Comparison of ENCODE assay signal across 16 mouse cellular contexts in the genomic region with DNA sequence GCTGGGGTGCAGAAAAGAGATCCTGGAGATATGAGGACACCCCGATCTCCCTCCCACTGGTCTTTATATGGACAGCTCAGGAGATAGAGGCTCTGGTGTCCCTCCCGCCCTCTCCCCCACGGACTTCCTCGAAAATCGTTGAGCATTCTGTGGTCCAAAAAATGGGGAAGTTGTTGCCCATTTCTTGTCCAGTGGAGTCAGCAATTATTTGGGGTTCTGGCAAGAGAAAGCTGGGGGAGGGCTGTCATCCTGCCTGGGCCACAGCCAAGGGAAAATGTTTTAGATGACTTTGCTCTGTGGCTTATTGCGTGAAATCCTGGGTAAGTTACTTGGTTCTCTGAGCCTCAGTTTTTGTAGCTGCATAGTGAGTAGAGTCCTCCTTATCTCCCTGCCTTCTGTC. TPM values are rescaled to one million over a fixed set of nuclear protein-coding genes. Genes with fewer than 3 reads are reported as not detected.
DNase-seq lines count a peak whose midpoint lies in the region; ATAC-seq lines count a peak whose summit lies in the region.
"Had no signal": no experiment of that assay in that cellular context is flagged by ENCODE, and none has a peak within 500 bp of the region (broad histone marks: within the 10 kb centered on the region; RNA-seq: fewer than 3 reads in every experiment).

A gene (minus strand): TSS at position 44 of the 400 bp plus-strand sequence.

- no peak within 1 kb of the TSS for H3K4me3 ChIP-seq in heart, embryonic 12.5 days
- H3K4me3 ChIP-seq: heart, adult 2 months; layer of hippocampus, adult 2 months had no signal

- H3K9ac ChIP-seq in heart, embryonic 12.5 days = no peak within 1 kb of the TSS

- H3K4me2 ChIP-seq in heart, embryonic 12.5 days = no peak within 1 kb of the TSS

- H3K27ac ChIP-seq in heart, embryonic 12.5 days (ENCODE audit: poor library complexity, severe bottlenecking) = no peak within 1 kb of the TSS
- H3K27ac ChIP-seq: heart, adult 2 months; layer of hippocampus, adult 2 months had no signal

- DNase-seq in heart, adult 8-10 months (ENCODE audit: low spot score) = peak; percentile 49
- peak; percentile 4 to 26 for DNase-seq in spleen, postnatal 36 days (ENCODE audit: low spot score in 2 of 2)
- DNase-seq in spleen, postnatal 4 days (ENCODE audit: low spot score in 2 of 2) = no peak
- peak; percentile 27 to 45 for DNase-seq in monocyte, adult 2 months (ENCODE audit: low read depth in 1 of 2, low spot score in 2 of 2)
- DNase-seq in retina, embryonic 14.5 days (ENCODE audit: low spot score) = no peak
- DNase-seq: adrenal gland, postnatal 25 days; cerebellum, adult 18-20 months had no signal

- WGBS in heart, embryonic 12.5 days = 81% methylated on average over 6 of the region's 6 CpGs

- no peaks in the 10 kb centered on the region for H3K9me3 ChIP-seq in heart, embryonic 12.5 days (replicated peaks)

- H3K4me1 ChIP-seq in heart, embryonic 12.5 days (replicated peaks) = no peaks in the 10 kb centered on the region

- ATAC-seq in heart, embryonic 12.5 days (ENCODE audit: insufficient number of reproducible peaks, low FRiP score) = no peak
- ATAC-seq in hematopoietic stem cell, adult 5-6 weeks (replicated peaks in 1 of 2; ENCODE audit: insufficient read depth in 1 of 2, low FRiP score in 2 of 2, low TSS enrichment in 1 of 2, low read depth in 1 of 2, poor library complexity in 2 of 2, severe bottlenecking in 2 of 2) = peak; percentile 67 to 71
- ATAC-seq in frontal cortex, adult (ENCODE audit: low TSS enrichment) = no peak
- ATAC-seq: CD4-positive, CD25-positive, alpha-beta regulatory T cell, adult 4 months; hindbrain, embryonic 16.5 days had no signal

- H3K27me3 ChIP-seq in heart, embryonic 12.5 days (replicated peaks) = no peaks in the 10 kb centered on the region; the same call in 1 of the 2 replicates

- H3K36me3 ChIP-seq in heart, embryonic 12.5 days = no peaks in the 10 kb centered on the region

RNA-seq across cellular contexts. Expression of the gene that starts here (rescaled TPM):
- total RNA-seq in heart, adult 8-10 months (2022) = 1 to 10 TPM; 1.1 to 2.6 (median 1.9) TPM
- 0.56 and 0.73 TPM in 2 replicates for polyA plus RNA-seq in heart, embryonic 12.5 days (2016; fragmentation: Nextera tagmentation; extraction: Ambion mirVana)
- not detected in 2 replicates for total RNA-seq in hematopoietic stem cell, adult 5-6 weeks (2017)
- total RNA-seq: layer of hippocampus, adult 2 months; left cerebral cortex, postnatal 14 days; neutrophil, adult 5-6 weeks had no signal
- polyA plus RNA-seq: CD4-positive, CD25-positive, alpha-beta regulatory T cell, adult 4 months had no signal

Comparison
In these comparisons a context has a peak if more than half of its experiments do, and no peak if none do; other contexts are left out.
1. DNase-seq: peak in heart, adult 8-10 months (single experiment), spleen, postnatal 36 days (2 of 2) and monocyte, adult 2 months (2 of 2); none in spleen, postnatal 4 days (0 of 2) and retina, embryonic 14.5 days (single experiment).
2. Peak in ATAC-seq in hematopoietic stem cell, adult 5-6 weeks; RNA of the gene not detected or under 1 TPM.